Mouse (Mus musculus) neutrophil, adult 5-6 weeks (primary cell): ENCODE measurements around the gene Taf9. TPM values are rescaled to one million over a fixed set of nuclear protein-coding genes. Genes with fewer than 3 reads are reported as not detected.
A peak's percentile ranks its signal among the peaks of the same experiment; 100 is the strongest.

Experiments used
- ATAC-seq: fragments of 151-379, 151-347 bp; 2 replicates; pipeline ENCODE4 v1.8.0; 2017; ENCODE audit warnings: mild to moderate bottlenecking, moderate TSS enrichment; ENCODE audit not compliant: insufficient number of reproducible peaks, poor library complexity, low FRiP score, severe bottlenecking; ENCODE audit errors: extremely low read depth
- total RNA-seq: library from RNA; stranded (forward); fragments of 200-1000 nt; gene quantifications from 2 replicates; pipeline ENCODE4 v1.2.3, GENCODE M21; 2017

Taf9 gene
- total RNA-seq = 3.5 and 8.5 TPM in 2 replicates

DNA sequence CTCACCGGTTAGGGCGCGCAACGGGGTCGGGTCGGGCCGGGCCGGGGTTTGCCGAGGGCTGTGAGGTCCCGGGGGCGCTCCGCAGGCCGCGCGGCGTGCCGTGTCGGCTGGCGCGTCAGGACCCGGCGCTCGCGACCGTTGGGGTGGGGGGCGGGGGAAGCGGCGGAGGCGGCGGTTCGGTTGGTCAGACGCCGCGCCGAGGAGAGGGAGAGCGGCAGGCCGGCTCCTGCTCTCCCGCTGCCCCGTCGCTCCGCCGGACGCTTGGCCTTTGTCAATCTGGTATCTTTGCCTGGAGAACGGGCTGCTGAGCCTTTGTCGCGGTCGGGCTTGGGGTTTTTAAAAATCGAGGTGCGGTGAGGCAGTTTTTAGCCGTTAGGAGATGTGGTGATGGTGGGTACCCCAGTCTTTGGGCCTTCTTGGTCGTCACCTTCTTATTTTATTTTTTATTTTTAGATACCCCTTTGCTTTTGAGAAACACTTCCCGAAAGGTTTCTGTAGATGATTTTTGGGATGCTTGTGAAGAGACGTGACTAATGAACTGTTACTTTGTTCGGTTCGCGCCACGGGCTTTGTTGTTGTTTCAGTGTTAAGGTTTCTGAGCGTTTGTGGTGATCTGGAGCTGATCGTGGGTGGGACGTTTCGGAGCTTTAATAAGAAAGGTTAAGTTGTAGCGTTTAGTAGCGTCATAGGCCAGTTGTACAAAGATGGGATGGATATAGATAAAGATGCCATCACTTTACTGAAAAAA lies at the start of gene Taf9:
TSS of gene Taf9 (plus strand) at position 141 of the 748 bp plus-strand sequence.
- ATAC-seq = 0 out of 2 replicates have a peak, but pooled peaks have one; percentile 2

- ATAC-seq = no peak
Measured at GRCm38 (mm10) chr13:100602239-100602902, 49.0 kb upstream of the Taf9 start.

- no peak for ATAC-seq
Measured at GRCm38 (mm10) chr13:100603031-100603737, 48.2 kb upstream of the Taf9 start.

GRCm38 (mm10) chr13:100603738-100604095 lies 47.7 kb upstream of the Taf9 start:
- ATAC-seq = no peak

- no peak for ATAC-seq
Measured at GRCm38 (mm10) chr13:100605845-100606244, 45.5 kb upstream of the Taf9 start.

DNA sequence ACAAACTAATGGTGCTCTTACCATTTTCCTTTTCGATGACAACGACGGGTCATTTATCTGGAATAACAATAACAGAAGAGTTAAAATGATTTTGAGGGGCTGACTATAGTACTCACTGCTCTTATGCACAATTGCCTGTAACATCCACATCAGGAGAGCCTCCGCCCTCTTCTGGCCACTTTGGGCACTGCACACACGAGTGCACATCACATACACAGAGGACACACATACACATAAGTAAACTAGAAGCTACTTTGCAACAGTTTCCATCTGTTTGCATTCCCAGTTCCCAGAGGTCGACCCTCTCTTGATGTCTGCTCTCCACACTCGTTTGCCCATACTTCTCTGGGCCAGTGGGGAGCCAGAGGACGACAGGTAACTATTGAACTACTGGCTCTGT lies 43.6 kb upstream of the Taf9 start:
- ATAC-seq = no peak

DNA sequence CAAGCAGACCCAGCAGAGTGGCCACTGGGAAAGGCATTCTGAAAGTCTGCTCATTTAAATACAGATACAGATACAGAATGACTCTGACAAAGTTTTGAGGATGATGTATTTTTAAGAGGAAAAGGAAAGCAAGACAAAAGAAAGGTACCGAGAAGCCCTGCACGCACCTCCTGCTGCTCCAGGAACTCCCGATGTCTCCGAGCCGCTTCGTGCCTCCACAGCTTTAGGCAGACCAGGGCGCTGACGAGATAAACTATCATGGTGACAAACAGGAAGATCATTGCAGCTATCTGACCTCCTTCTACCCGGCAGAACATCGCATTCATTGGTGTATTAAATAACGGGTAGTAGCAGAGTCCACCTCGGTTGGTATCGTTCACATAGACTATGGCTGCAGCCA lies 40.1 kb upstream of the Taf9 start:
- ATAC-seq = no peak

- ATAC-seq = no peak
Measured at GRCm38 (mm10) chr13:100612251-100612650, 39.1 kb upstream of the Taf9 start.

GRCm38 (mm10) chr13:100612903-100613302 lies 38.5 kb upstream of the Taf9 start:
- no peak for ATAC-seq

GRCm38 (mm10) chr13:100616181-100617087 lies 34.9 kb upstream of the Taf9 start, which contains the start of gene Marveld2:
Gene Marveld2 (minus strand): TSS chr13:100616971.
- ATAC-seq = peak; percentile 55; the same call in 1 of the 2 replicates

DNA sequence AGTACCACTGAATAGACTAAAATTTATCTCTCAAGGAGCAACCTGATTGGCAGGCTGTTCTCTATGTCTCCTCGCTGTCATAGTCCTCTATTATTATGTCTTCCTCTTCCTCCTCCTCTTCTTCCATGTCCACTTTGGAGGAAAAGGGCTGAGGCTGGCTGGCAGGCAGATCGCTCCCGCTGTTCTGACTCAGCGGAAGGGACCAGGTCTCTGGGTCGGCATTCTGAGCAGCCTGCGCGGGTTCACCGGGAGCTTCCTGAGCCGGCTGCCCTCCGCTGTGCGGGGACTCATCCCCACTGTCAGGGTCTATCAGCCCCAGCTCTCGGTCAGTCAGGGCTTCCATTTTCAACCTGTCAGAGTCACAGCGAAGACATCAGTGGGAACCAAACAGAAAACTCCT lies 33.8 kb upstream of the Taf9 start:
- no peak for ATAC-seq

DNA sequence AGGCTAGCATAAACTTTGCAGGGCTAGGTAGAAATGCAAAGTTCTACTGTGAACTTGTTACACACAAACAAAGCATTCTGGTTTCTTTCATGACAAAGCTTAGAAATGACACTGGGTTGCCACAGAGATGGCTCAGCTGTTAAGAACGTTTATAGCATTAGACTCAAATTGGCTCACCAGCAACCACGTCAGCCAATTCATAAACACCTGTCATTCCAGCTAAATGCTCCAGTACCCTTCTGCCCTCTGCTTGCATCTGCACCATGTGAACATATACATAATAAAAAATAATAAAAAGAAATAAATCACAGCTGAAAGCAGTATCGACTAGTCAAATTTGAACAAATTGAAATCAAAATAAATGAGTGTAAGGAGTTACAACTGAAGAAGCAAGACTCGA lies 29.1 kb upstream of the Taf9 start:
- ATAC-seq = no peak

DNA sequence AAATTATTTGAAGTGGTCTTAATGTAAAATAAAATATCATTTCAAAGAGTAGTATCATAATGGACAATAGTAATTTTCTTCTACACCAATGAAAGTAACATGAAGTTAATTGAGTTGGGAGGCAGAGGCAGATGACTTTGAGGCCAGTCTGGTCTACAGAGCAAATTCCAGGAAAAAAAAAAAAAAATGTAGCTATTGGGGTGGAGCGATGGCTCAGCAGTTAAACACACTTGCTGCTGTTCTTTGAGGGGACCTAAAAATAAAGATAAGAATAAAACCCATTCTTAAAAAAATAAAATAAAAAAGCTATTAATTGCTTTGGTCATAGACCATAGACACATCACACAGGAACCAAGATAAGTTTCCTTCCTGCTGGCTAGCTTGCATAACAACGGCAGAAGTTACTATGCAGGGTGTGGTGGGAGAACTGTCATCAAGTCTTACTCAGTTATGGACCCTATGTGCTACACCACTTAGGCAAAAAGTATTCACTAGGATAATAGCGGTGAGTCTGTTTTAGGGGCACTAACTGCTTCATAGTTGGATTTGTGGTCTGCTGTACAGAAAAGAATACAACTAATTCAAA lies 17.2 kb upstream of the Taf9 start:
- ATAC-seq = no peak

DNA sequence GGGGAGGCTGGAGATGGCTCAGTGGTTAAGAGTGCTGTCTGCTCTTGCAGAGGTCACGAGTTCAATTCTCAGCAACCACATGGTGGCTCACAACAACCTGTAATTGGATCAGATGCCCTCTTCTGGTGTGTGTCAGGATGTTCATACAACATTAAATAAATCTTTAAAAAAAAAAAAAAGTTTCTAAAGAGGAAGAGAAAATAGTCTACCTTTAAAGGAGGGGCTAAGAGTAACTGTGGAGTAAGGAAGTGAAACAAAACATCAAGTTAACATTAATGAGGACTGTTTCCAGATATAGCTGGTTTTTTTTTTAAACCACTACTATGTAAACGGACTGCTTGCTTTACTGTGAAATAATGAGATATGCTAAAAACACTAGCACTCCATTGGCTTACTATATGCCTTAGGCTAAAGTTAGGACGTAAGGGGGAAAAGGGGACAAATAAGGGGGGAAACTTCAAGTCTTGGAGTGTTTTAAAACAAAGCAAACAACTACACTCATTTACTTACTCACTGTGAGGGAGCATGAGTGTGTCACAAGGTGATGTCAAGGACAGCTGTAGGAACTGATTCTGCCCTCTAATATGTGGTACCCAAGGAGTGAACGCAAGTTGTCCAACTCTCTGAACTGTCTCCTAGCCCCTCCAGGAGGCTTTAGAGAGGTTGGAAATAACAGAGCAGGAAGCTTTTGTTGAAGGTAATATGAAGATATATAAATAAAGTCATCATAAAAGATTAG lies 8.7 kb upstream of the Taf9 start:
- ATAC-seq = peak; percentile 91

GRCm38 (mm10) chr13:100648223-100648622 lies 3.2 kb upstream of the Taf9 start:
- ATAC-seq = no peak

DNA sequence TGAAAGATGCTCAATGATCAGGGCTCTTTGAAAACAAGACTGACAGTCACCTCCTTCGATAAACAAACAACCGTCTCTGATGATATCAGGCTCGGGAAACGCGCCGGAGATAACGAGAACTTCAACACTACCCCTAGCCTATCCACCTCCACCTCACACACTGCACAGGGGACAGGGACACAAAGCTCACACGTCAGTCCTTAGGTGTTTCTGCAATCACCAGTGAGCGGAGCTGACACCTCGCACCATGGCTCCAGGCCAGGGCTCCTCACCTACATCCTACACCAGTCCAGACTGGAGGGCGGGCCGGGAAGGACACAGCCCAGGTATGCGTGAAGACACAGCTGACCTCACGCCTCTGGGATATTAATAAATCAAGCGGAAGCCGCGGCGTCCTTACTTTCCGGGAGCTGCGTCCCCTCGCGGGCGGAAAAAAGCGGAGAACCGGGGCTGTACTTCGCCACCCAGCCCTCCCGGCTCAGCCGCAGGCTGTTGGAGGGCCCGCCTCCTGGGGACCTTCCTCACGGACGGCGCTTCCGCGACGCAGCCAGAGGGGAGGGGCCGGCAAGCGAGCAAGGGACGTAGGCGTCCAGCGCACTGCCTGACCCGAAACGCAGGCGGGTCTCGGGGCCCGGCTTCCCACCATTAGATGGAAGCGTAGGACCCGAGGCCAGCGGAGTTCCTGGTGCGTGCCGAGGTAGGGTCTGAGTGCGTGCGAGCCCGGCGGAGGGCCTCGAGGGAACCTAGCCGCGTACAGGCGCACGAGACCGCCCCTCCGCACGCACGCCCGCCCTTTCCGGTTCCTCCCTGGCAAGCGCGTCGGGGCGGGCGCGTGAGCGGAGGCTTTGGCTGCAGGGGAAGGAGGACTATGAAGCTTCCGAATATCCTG lies 585 bp upstream of the Taf9 start, which contains the start of the genes Ak6 and Rad17:
TSS of gene Ak6 (plus strand) at position 430 of the 889 bp plus-strand sequence.
TSS of gene Rad17 (minus strand) at position 502 of the 889 bp plus-strand sequence.
- ATAC-seq = peak; percentile 95

DNA sequence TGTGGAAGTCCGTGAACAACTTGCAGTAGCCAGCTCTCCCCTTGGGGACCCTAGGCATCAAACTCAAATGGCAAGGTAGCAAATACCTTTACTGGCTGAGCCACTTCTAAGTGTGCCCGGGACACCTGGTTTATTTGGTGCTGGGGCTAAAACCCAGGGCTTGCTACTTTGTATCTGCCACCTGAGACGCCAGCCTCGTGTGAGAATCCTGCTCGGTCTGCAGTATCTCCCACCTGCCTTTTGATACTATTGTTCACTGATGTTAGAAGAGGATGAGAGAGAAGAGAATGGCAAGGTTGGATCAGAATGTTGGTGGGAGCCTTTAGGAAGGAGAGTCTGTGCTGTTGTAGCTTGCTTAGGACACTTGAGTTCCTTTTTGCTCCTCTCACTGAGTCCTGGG lies 6.7 kb downstream of the Taf9 start:
- no peak for ATAC-seq
